Mouse (Mus musculus) intestine, postnatal 0 days (tissue): Measurements from ENCODE around the gene Map3k7cl. TPM values are rescaled to one million over a fixed set of nuclear protein-coding genes. Genes with fewer than 3 reads are reported as not detected.

ENCODE experiments used
- ATAC-seq: fragments of 200-750 bp; cut with Nextera tagmentation; 2 replicates; pipeline ENCODE4 v1.8.0; 2017; ENCODE audit warnings: mild to moderate bottlenecking, moderate TSS enrichment, moderate library complexity
- H3K27ac ChIP-seq: fragments of 300-500 bp; sonication (generic); 2 replicates; pipeline ENCODE4 v1.5.1; 2014; ENCODE audit warnings: mild to moderate bottlenecking, low read depth, low read length, moderate library complexity
- H3K27me3 ChIP-seq: fragments of 300-500 bp; sonication (generic); replicated peaks from 2 replicates; pipeline ENCODE4 v1.6.1; 2014; ENCODE audit warnings: low read length, mixed read lengths; ENCODE audit not compliant: control insufficient read depth, insufficient read depth
- H3K36me3 ChIP-seq: fragments of 300-500 bp; sonication (generic); 2 replicates; pipeline ENCODE4 v1.6.1; 2014; ENCODE audit warnings: mild to moderate bottlenecking, moderate library complexity; ENCODE audit not compliant: control insufficient read depth, insufficient read depth
- H3K4me1 ChIP-seq: fragments of 300-500 bp; sonication (generic); replicated peaks from 2 replicates; pipeline ENCODE4 v1.6.1; 2014; ENCODE audit warnings: antibody characterized with exemption, low read length, mixed read lengths; ENCODE audit not compliant: control insufficient read depth, insufficient read depth
- H3K4me2 ChIP-seq: fragments of 300-500 bp; sonication (generic); replicated peaks from 2 replicates; pipeline ENCODE4 v1.6.1; 2014; ENCODE audit warnings: low read depth, mild to moderate bottlenecking, moderate library complexity
- H3K4me3 ChIP-seq: fragments of 300-500 bp; sonication (generic); 2 replicates; pipeline ENCODE4 v1.5.1; 2014; ENCODE audit warnings: low read depth, low read length
- H3K9ac ChIP-seq: fragments of 300-500 bp; sonication (generic); 2 replicates; pipeline ENCODE4 v1.6.1; 2014; ENCODE audit warnings: mild to moderate bottlenecking, low read depth, low read length
- H3K9me3 ChIP-seq: fragments of 300-500 bp; sonication (generic); 2 replicates; pipeline ENCODE4 v1.6.1; 2016; ENCODE audit warnings: mixed run types; ENCODE audit not compliant: control insufficient read depth
- CTCF ChIP-seq: sonication (generic); IDR thresholded peaks from 2 replicates; pipeline ENCODE4 v1.5.1; 2016; ENCODE audit warnings: low read depth, mild to moderate bottlenecking, control low read depth, antibody characterized with exemption, moderate library complexity
- WGBS: fragments of 180-500 bp; shearing (Covaris S2); extraction: QIAGEN DNeasy Blood & Tissue Kit; methylation state at CpG from one replicate; pipeline ENCODE4 v1.1.7; 2014; 5-methylcytosine and 5-hydroxymethylcytosine counted together
- polyA plus RNA-seq: library from polyadenylated mRNA; unstranded; fragments of >200 nt; fragmentation: Nextera tagmentation; extraction: Ambion mirVana; gene quantifications from 2 replicates; pipeline ENCODE4 v1.2.1, GENCODE M21; 2015

The Map3k7cl gene
- polyA plus RNA-seq, 1 experiment from 2014 or later, result 0.35 TPM

- Histone ChIP-seq H3K9me3 (no peaks in the 10 kb centered on the region), H3K27me3 (no peaks in the 10 kb centered on the region), H3K36me3 (no peaks in the 10 kb centered on the region), H3K9ac (no peak overlapping the region), H3K4me2 (peak overlapping the region; percentile 21; the same call in 1 of the 2 replicates), H3K27ac (peak overlapping the region; percentile 81), H3K4me3 (no peak overlapping the region), H3K4me1 (0 out of 2 replicates have a peak, but pooled peaks cover 8% of the 10 kb centered on the region)
- 20% methylated on average over 17 of the region's 17 CpGs for WGBS
- no peak for TF ChIP-seq CTCF
- ATAC-seq, result peak; percentile 93
Measured at GRCm38 (mm10) chr16:87602717-87603526, 49.8 kb downstream of the Map3k7cl start.

GRCm38 (mm10) chr16:87604002-87604401 is 50.9 kb downstream of the Map3k7cl start:
- no peaks in the 10 kb centered on the region for H3K27me3 ChIP-seq
- no peak overlapping the region for H3K9ac ChIP-seq
- no peak overlapping the region for H3K4me3 ChIP-seq
- H3K9me3 ChIP-seq, result no peaks in the 10 kb centered on the region
- TF ChIP-seq CTCF, result no peak
- no peaks in the 10 kb centered on the region for H3K36me3 ChIP-seq
- 31% methylated on average over 9 of the region's 9 CpGs for WGBS
- H3K4me2 ChIP-seq, result no peak overlapping the region
- no peak for ATAC-seq
- peak overlapping the region; percentile 41; the same call in 1 of the 2 replicates for H3K27ac ChIP-seq
- 0 out of 2 replicates have a peak, but pooled peaks cover 8% of the 10 kb centered on the region for H3K4me1 ChIP-seq

GRCm38 (mm10) chr16:87604883-87605282 is 51.8 kb downstream of the Map3k7cl start:
- no peak for ATAC-seq
- H3K4me2 ChIP-seq, result no peak overlapping the region
- no peaks in the 10 kb centered on the region for H3K27me3 ChIP-seq
- H3K9ac ChIP-seq, result no peak overlapping the region
- H3K4me1 ChIP-seq, result 0 out of 2 replicates have a peak, but pooled peaks cover 8% of the 10 kb centered on the region
- TF ChIP-seq CTCF, result no peak
- WGBS, result 78% methylated on average over 2 of the region's 2 CpGs
- H3K27ac ChIP-seq, result no peak overlapping the region
- no peaks in the 10 kb centered on the region for H3K36me3 ChIP-seq
- H3K4me3 ChIP-seq, result no peak overlapping the region
- H3K9me3 ChIP-seq, result no peaks in the 10 kb centered on the region

- Histone ChIP-seq H3K4me2 (no peak overlapping the region), H3K27ac (no peak overlapping the region), H3K9me3 (no peaks in the 10 kb centered on the region), H3K36me3 (no peaks in the 10 kb centered on the region), H3K9ac (no peak overlapping the region), H3K4me3 (no peak overlapping the region), H3K4me1 (0 out of 2 replicates have a peak, but pooled peaks cover 6% of the 10 kb centered on the region), H3K27me3 (no peaks in the 10 kb centered on the region)
- ATAC-seq, result no peak
- WGBS, result 83% methylated on average over 1 of the region's 1 CpGs
- no peak for TF ChIP-seq CTCF
Measured at GRCm38 (mm10) chr16:87607383-87607782, 54.3 kb downstream of the Map3k7cl start.

- Histone ChIP-seq H3K9me3 (no peaks in the 10 kb centered on the region), H3K27me3 (no peaks in the 10 kb centered on the region), H3K9ac (no peak overlapping the region), H3K27ac (no peak overlapping the region), H3K4me2 (no peak overlapping the region), H3K36me3 (no peaks in the 10 kb centered on the region), H3K4me1 (0 out of 2 replicates have a peak, but pooled peaks cover 5% of the 10 kb centered on the region), H3K4me3 (no peak overlapping the region)
- WGBS, result 93% methylated on average over 5 of the region's 6 CpGs
- TF ChIP-seq CTCF, result no peak
- no peak for ATAC-seq
Measured at GRCm38 (mm10) chr16:87607959-87608358, 54.8 kb downstream of the Map3k7cl start.

- ATAC-seq, result peak; percentile 80
- 61% methylated on average over 5 of the region's 5 CpGs for WGBS
- Histone ChIP-seq H3K4me3 (no peak overlapping the region), H3K4me2 (no peak overlapping the region), H3K27ac (no peak overlapping the region; the same call in 1 of the 2 replicates), H3K9ac (no peak overlapping the region), H3K9me3 (no peaks in the 10 kb centered on the region), H3K36me3 (no peaks in the 10 kb centered on the region), H3K27me3 (no peaks in the 10 kb centered on the region), H3K4me1 (no peaks in the 10 kb centered on the region)
- TF ChIP-seq CTCF, result no peak
Measured at GRCm38 (mm10) chr16:87610142-87610541, 57.0 kb downstream of the Map3k7cl start.
